Mouse (Mus musculus): Measurements from ENCODE around the gene Iqcf5.

Iqcf5 gene

DNA sequence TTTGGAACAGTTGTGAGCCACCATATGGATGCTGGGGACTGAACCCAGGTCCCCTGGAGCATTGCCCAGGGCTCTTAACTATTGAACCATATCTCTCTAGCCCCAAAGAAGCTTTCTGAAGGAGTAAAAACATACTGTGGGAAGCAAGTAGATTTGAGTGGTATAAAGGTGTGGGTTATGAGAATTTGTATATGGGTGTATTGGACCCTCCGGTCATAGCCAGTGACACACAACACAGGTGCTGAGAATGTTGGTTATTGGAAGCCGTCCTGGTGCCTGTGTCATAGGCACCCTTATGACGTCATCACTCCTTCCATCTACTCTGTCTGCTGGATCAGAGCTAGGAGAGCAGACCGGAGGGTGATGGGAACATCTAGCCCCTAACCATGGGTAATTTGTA lies at the start of gene Iqcf5:
Iqcf5 (plus strand) TSS at position 301 of the 400 bp plus-strand sequence.
- no peak for DNase-seq

DNA sequence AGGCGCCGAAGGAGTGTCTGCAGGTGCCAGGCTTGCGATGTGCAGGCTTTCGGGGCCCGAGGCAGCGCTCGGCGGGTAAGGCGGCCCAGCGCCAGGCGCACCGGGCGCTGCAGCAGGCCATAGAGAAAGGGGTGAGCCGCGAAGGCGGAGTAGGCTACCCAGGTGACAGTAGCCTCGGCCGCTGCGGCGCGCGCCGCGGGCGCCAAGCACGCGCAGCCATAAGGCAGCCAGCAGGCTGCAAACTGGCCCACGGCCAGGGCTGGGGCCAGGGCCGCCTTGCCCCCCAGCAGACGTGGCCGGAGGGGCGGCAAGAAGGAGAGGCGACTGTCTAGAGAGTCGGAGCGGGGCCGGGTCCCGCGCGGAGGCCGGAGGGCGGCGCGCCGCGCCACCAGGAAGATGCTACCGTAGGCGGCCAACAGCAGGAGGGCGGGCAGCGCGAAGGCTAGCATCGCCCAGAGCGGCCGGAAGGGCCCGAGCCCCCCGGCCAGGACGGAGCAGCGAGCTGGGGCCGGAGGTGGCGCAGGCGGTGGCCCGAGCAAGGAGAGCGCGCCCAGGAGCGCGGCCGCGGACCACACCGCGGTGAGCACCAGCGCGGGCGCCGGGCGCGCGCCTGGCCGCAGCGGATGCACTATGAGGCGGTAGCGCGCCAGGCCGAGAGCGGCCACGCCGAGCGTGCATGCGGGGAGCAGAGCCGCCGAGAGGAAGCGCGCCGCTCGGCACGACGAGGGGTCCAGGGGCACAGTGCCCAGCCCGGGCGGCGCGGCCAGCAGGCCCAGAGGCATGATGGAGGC lies 49.4 kb upstream of the Iqcf5 start:
- peak in 1 of 2 experiments; percentile 26 for DNase-seq

DNA sequence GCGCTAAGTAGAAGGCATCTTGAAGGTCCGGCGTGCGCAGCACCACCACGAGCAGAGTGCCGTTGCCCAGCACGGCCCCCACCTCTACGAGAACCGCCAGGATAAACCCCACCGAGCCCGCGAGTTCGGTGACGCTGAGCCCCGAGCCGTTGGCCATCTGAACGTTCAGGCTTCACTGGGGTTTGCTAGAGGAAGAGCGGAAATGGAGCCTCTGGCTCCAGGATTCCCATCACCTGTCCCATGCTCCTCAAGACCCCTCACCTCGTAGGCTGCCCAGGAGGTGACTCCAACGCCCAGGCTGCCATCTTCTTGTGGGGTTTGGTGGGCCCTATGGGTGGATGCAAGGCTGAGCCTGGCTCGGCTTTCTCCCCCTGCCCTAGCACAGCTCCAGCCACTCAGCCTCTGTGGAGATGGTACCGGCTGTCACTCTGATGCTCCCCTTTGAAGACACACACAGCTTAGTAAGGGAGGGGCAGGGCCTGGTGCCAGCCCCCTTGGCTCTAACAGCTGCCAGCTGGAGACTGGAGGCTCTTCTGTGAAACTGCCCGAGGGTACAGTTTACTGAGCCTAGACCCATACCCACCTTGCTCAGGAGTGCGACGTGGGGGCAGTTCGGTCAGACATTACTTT lies 48.7 kb upstream of the Iqcf5 start, which contains the start of gene Gpr62:
Gpr62 (minus strand) TSS at position 368 of the 630 bp plus-strand sequence.
- no peak for DNase-seq

DNA sequence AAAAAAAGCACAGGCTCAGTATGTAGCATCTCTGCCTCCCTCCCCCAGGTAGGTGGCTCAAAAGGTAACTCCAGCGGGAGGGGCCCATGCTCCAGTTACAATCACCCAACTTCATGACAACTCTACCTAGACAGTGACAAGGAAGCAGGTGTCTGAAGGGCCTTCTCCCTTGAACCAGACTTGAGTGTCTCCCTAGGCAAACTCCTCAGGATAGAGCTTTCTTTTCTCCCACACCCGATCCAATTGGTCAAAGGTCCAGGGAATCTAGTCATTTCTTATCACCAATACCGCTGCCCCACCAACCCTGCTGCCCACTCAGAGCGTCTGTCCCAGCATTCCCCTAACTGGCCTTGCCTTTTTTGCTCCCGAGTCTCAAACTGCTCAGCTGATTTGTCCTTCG lies 47.7 kb upstream of the Iqcf5 start:
- DNase-seq: no peak

DNA sequence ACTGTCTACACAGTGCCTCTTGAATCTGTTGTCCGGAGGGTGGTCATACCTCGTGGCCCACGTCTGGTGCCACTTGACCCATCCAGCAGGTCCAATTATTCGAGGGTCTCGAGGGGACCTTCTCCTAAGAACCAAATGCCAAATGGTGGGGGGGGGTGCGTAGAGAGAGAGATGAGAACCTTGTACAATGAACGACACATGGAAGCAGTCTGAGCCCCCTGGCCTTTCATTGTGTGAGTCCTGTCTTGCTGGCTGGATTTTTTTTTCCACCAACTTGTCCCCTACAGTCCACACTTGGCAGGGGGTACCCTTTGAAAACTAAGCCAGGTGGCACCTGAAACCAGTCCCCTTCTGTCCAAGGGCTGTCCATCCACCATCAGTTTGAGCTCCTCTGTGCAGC lies 46.6 kb upstream of the Iqcf5 start:
- DNase-seq: no peak

DNA sequence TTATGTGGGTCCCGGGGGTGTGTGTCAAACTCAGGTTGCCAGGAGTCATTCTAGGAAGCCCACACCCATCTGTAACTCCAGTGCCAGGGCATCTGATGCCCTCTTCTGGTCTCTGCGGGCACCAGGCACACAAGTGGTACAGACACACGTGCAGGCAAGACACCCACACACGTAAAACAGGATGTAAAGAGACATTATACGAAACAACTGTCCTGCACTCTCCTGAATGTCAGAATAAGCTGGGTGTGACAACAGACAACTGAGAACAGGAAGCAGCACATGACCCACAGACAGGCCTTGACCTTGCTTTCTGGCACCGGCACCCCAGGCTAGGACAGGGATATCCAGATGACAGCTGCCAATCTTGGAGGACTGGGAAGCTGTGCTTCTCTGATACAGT lies 45.1 kb upstream of the Iqcf5 start:
- DNase-seq: no peak

DNA sequence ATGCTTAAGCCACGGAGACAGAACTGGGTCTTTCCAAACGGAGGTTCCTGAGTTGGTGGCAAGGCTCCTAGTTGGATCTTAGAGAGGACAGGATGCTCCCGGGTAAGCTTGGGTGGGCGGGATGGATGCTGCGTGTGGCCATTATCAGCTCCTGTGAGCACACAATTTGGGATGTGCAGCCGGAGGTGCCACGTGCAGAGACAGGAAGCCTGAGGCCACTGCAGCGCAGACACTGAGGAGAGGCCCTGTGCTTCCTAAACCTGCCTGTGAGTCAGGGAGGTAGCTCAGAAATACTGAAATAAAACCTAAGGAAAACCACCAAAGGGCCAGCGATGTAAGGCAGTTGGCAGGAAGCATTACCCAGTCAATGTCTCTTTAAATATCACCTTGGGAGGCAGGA lies 44.6 kb upstream of the Iqcf5 start:
- no peak for DNase-seq

DNA sequence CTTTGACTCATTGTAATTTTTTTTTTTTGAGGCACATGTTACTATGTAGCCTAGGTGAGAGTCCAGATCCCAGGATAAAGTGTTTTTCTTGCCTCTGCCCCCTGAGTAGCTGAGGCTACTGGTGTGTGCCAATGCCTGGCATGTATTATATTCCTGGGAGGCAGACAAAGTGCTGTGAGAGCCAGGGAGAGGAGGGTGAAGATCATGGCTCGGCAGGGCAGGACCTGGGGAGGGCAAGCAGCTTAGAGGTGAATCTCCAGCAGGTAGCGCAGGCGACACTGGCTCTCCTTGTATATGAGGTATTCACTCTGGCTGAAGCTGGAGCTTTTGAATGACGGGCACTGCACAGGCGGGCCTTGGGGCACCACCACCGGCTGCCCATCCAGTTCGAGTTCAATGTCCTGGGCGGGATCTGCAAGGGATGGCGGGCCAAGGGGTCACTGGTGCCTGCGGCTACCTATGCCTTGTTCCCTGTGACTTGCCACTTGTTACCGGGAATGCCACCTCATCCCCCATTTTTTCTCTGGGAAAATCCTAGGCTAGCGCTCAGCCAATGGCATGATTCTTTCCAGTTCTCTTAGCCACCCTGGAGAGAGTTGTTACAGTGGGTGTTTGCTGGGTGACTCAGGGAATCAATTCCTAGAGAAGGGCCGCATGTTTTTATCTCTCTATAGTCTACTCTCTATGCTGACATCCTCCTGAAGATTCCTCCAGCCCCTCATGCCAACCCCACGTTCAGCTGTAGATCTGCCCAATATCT lies 43.2 kb upstream of the Iqcf5 start:
- DNase-seq: no peak

DNA sequence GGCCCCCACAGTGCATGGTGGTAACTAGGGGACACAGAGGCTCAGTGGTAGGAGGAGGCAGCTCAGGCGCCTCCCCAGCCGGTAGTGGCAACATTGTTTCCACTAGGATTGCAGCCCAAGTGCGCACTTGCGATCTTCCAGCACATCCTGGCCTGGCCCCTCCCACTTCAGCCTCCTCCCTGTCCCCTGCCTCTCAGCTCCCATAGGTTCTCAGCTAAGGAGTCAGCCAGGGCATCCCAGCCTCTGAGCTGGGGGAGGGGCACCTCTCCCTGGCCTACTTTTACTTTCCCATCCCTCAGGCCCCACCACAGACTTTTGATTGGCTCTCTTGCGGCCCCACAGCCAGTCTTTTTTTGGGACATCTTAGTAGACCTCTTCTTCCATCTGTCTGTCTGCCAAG lies 42.5 kb upstream of the Iqcf5 start:
- no peak for DNase-seq

DNA sequence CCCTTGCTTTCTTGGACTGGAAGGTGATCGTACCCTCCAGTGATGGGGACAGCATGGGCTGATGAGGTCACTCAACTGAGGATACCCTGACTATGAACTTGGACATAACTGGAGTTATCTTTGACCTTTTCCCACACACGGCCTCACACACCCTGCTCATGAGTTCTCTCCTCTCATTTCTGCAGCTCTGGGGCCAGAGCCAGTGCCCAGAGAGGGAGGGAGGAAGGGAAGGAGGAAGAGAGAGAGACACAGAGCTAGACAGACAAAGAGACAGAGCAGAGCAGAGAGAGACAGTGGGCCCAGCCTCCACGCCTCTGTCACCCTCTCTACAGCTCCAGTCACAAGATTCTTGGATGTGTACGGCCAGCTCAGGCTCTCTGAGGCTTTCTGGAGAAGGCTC lies 42.1 kb upstream of the Iqcf5 start:
- DNase-seq: no peak

DNA sequence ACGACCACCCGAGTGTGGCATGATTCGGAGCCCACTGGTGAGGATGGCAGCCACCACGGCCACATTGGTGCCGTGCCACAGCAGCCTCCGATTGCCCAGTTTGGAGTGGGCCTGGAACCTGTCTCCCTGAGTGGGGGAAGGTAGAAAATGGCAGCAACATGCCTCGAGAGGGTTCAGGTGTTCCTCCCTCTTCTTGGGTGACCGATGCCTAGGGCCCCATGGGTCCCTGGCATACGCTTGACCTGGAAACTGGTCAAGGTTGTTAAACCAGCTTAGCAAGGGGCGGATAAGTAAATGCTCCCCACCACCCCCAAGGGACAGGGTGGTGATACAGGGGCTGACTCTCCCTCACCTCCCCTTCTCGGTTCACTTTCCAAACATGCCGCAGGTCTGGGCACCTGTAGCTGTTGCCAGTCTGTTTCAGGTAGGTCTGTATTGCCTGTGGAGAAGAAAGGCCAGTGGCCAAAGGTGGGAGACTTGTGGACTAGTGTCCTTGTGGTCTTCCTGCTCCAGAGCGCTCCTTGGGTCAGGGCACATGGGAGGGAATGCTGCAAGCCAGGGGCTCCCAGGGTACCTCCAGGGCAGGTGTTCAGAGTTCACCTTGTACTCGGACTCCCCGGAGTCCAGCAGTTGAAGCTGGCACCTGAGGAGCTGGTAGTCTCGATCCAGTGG lies 41.2 kb upstream of the Iqcf5 start:
- DNase-seq: peak in 1 of 2 experiments; percentile 17

DNA sequence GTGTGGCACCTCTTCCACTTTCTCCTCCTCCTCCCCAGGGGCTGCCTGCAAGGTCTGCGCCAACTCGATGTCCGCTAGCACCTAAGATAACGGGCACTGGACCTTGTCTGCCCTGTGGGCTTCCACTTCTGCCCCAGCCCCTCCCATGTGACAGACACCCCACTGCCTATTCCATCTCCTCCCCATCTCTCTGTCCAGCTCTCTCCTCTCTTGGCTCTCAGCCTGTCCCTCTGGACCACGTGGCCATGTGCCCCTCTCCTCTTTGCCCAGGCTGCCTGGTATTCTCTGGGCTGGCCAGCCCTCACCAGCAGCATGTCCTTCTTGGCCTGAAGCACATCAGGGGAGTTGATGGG lies 40.6 kb upstream of the Iqcf5 start:
- no peak for DNase-seq

DNA sequence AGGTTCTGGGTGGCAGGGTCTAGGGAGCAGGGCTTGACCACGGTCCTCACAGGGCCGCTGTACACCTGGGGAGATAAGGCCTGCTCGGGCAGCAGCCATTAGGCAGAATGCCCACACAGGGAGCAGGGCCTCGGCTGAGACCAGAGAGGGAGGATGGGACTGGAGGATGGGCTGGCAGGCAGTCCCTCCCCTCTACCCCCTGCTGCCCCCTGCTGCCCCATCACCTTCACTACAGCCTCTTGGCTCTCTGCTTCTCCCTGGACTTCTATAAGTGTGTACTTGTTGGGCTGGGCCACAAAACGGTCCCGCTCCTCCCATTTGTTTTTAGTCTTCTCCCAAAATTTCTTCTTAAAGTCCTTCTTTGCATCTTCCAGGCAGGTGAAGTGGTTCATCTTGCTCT lies 39.9 kb upstream of the Iqcf5 start:
- peak; percentile 68 to 70 for DNase-seq

DNA sequence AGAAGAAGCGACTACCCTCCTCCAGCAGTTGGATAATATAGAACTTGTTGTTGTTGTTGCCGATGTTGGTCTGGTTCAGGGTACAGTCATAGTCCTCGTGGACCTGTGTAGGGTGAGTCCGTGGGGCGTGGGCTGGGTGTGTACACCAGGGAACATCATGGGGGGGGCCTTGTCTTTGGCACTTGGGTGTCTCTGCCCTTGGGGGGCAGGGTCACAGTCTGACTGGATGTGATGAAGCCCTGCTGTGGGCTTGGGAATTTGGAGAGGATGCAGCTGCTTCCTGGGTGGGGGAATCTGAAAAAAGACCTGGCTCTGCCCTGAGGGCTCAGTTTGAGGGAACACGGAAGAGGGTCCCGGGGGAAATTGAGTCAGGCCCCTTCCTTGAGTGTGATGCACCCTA lies 39.3 kb upstream of the Iqcf5 start:
- peak in 1 of 2 experiments; percentile 45 for DNase-seq

DNA sequence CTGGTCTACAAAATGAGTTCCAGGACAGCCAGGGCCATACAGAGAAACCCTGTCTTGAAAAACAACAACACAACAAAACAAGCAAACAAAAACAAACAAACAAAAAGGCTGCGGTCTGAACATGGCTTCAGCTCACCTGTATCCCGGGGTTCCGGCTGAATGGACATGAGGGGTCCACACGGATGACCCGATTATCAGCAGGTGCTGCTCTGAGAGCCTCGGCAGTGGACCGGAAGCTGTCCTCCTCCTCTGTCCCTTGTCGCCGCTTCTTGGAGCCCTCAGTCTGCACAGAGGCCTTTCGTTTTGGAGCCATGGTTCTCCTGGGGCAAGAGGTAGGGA lies 38.7 kb upstream of the Iqcf5 start, which contains the start of gene Rrp9:
Rrp9 (plus strand) TSS at position 301 of the 339 bp plus-strand sequence.
- DNase-seq: peak in 1 of 2 experiments; percentile 25

DNA sequence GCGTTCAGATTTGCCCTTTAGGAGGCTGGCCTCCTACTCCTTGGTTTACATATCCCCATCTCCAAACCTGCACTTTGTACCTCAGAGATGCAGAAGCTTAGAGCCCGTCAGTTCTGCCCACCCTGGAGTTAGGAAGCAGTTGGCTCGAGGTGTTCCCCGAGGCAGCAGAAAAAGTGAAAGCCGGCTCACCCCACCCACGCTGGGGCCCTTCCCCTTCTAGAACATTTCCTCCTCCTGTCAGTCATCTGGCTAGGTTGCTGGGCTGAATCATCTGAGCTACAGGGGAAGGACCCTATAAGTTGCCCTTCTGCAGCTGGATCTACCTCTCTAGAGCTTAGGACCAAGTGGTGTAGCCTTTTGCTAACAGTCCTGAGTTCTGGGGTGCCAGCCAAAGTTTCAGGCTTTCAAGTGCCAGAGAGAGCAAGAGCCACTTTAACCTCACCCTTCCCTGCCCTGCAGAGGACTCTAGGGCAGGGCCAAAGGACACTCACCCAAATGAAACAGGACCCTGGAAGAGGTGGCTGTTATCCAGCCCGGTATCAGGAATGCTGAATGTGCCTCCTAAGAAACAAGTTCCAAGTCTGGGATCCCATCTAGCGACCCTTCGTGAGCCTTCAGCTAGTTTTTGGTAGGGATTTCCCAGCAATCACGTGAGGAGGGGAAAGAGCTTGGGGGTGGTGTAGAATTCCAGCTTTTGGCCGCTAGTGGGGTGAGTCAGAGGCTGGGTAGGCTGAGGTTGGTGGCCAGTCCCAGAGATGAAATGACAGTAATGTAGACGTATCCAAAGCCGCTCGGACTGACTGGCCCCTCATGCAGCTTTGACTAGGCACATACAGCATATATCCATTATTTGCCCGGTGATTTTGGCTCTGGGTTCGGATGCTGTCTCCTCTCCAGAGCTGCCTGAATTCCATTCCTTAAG lies 38.1 kb upstream of the Iqcf5 start:
- DNase-seq: peak; percentile 80 to 81

DNA sequence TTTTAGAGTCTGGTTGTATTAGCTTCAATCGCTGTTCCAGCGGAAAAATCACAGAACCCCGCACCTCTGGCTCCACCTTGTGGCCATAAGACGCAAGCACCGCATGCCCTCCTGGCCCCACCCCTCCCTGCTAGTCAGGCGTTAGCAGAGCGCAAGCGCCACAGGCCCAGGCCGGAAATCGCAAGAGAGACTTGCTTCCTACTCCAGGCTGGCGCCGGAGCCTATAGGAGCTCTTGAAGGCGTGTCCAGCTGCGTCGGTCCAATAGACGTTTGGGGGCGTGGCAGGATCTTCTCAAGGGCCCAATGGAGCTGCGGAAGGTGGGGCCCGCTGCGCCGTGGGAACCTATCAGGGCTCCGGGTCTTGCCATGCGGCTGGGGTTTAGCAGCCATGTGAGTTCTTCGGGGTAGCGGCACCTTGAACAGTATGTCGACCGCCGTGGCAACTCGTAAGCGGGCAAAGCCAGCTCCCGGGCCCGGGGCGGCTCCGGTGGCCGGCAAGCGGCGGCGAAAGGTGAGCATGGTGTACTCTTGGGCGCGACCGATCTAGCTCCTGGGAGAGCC lies 37.4 kb upstream of the Iqcf5 start, which contains the start of gene Parp3:
Parp3 (minus strand) TSS at position 26 of the 561 bp plus-strand sequence.
- DNase-seq: peak; percentile 97 to 99

DNA sequence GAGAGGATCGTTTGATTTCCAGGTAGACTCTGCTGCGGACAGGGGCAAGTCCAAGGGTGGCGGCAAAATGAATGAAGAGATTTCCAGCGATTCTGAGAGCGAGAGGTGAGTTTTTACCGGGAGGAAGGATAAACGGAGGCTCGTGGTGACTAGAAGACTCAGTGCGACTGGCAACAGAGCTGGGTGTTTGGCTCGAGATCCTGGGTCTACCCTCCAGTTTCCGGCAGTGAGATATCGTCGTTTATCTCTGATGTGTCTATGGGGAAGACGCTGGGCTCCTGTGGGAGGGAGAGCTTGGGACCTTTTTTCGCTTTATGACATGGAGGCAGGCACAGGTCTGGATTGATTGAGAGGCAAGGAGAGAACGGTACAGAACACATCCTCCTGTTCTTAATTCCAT lies 36.7 kb upstream of the Iqcf5 start:
- peak in 1 of 2 experiments; percentile 8 for DNase-seq

DNA sequence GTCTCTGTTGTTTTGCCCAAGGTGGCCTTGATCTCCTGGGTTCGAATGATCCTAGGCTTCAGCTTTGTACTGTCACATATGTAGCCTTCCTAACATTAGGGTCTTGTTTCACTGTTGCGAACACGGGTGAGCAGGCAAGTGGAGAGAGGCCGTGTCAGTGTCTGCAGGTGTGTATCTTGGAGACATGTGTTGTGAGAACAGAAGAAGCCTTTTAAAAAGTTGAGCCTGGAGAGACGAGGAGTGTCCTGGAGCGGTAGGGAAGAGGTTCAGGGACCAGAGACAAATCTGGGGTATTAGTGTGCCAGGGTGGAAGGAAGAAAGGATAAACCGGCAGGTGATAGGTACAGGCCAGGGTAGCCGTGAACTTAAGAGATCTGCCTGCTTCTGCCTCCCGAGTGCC lies 36.3 kb upstream of the Iqcf5 start:
- peak in 1 of 2 experiments; percentile 6 for DNase-seq

DNA sequence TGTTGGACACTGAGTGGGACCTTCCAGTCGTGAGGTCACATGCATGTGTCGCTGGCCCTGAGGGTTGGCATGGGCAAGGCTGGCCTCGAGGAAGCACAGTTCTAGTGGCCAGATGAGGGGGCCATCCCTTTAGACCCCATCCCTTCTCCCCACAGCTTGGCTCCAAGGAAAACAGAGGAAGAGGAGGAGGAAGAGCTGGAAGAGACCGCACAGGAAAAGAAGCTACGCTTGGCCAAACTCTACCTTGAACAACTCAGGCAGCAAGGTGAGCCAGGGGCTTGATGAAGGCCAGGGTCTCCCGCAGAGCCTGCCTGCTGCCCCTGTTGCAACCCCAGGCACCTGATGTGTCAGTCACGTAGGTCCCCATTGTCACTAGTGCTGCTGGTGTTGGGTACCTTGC lies 33.8 kb upstream of the Iqcf5 start:
- DNase-seq: no peak

DNA sequence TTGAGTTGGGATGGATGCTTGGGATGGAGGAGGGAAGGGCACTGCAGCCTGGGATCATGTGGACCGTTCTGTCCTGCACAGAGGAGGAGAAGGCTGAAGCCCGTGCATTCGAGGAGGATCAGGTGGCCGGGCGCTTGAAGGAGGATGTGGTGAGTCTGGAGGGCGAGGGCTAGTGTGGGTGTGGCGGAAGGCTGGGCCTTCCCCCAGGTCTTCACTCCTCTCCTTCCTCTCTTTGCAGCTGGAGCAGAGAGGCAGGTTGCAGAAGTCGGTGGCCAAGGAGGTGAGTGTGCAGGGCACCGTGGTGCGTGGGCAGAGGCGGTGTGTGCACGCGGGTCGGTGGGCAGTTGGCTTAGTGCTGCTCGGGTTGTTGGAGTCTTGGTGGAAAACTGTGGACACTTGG lies 33.3 kb upstream of the Iqcf5 start:
- DNase-seq: no peak

DNA sequence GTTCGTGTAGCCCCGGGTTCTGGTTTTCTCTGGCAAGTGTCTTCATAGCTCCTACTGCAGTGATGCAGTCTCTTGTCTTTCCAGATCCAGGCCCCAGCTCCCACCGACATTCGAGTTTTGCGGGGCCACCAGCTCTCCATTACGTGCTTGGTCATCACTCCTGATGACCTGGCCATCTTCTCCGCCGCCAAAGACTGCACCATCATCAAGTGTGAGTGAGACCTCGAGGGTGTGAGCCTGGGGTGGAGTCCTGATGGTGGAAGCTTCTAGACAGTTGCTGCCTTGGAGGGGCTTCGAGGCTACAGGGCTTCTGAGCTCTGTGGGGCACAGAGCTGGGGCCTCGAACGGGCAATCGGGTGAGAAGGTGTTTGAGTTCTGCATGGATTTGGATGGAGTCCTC lies 32.7 kb upstream of the Iqcf5 start:
- DNase-seq: no peak
